Mouse (Mus musculus) forebrain, postnatal 0 days (tissue): ENCODE results near the gene Mog. TPM values are rescaled to one million over a fixed set of nuclear protein-coding genes. Genes with fewer than 3 reads are reported as not detected.
A peak's percentile ranks its signal among the peaks of the same experiment; 100 is the strongest.

ENCODE experiments used
- ATAC-seq: fragments of 200-750 bp; cut with Nextera tagmentation; 2 replicates; pipeline ENCODE4 v1.8.0; 2017; ENCODE audit warnings: mild to moderate bottlenecking, moderate library complexity
- DNase-seq: peaks from one replicate; pipeline ENCODE4 v3.0.0-alpha.2; 2015
- H3K27ac ChIP-seq: fragments of 300-500 bp; sonication (generic); 2 replicates; pipeline ENCODE4 v1.5.1; 2014; ENCODE audit warnings: low read depth, mild to moderate bottlenecking, antibody characterized with exemption, low read length, moderate library complexity, mixed read lengths
- H3K27me3 ChIP-seq: fragments of 300-500 bp; sonication (generic); 2 replicates; pipeline ENCODE4 v1.6.1; 2014; ENCODE audit warnings: mild to moderate bottlenecking, low read length, mixed read lengths; ENCODE audit not compliant: insufficient read depth
- H3K36me3 ChIP-seq: fragments of 300-500 bp; sonication (generic); 2 replicates; pipeline ENCODE4 v1.6.1; 2014; ENCODE audit warnings: mild to moderate bottlenecking, moderate library complexity; ENCODE audit not compliant: insufficient read depth
- H3K4me1 ChIP-seq: fragments of 300-500 bp; sonication (generic); 2 replicates; pipeline ENCODE4 v1.6.1; 2014; ENCODE audit warnings: antibody characterized with exemption; ENCODE audit not compliant: insufficient read depth
- H3K4me2 ChIP-seq: fragments of 300-500 bp; sonication (generic); 2 replicates; pipeline ENCODE4 v1.6.1; 2014; ENCODE audit warnings: low read depth, mild to moderate bottlenecking, moderate library complexity
- H3K4me3 ChIP-seq: fragments of 300-500 bp; sonication (generic); 2 replicates; pipeline ENCODE4 v1.5.1; 2014; ENCODE audit warnings: low read depth, low read length, mixed read lengths
- H3K9ac ChIP-seq: fragments of 300-500 bp; sonication (generic); 2 replicates; pipeline ENCODE4 v1.6.1; 2014; ENCODE audit warnings: mild to moderate bottlenecking
- H3K9me3 ChIP-seq: fragments of 300-500 bp; sonication (generic); 2 replicates; pipeline ENCODE4 v1.6.1; 2016; ENCODE audit warnings: low read length
- CTCF ChIP-seq: sonication (generic); IDR thresholded peaks from 2 replicates; pipeline ENCODE4 v1.5.1; 2016; ENCODE audit warnings: antibody characterized with exemption, control low read depth, low read depth
- WGBS: fragments of 180-500 bp; shearing (Covaris S2); extraction: QIAGEN DNeasy Blood & Tissue Kit; methylation state at CpG from one replicate; pipeline ENCODE4 v1.1.7; 2014; 5-methylcytosine and 5-hydroxymethylcytosine counted together
- polyA plus RNA-seq: library from polyadenylated mRNA; unstranded; fragments of >200 nt; fragmentation: Nextera tagmentation; extraction: Ambion mirVana; gene quantifications from 2 replicates; pipeline ENCODE4 v1.2.1, GENCODE M21; 2015
- total RNA-seq: library from RNA; depleted of rRNA; stranded (reverse); fragments of >200 nt; gene quantifications from 2 replicates; pipeline ENCODE4 v1.2.3, GENCODE M21; 2014; rRNA removed

Mog gene
- not detected in 2 replicates for total RNA-seq
- 0.53 and 1.1 TPM in 2 replicates for polyA plus RNA-seq

- H3K4me1 ChIP-seq = no peaks in the 10 kb centered on the region
- ATAC-seq = no peak
- 72% methylated on average over 9 of the region's 9 CpGs for WGBS
Observed at GRCm38 (mm10) chr17:37022628-37023576, at the start of gene Mog. Gene Mog (minus strand): TSS chr17:37023398.

GRCm38 (mm10) chr17:37072730-37073276 is 49.6 kb upstream of the Mog start:
- peak overlapping the region; percentile 85 for H3K27ac ChIP-seq
- no peaks in the 10 kb centered on the region for H3K9me3 ChIP-seq
- no peaks in the 10 kb centered on the region for H3K27me3 ChIP-seq
- WGBS = 26% methylated on average over 11 of the region's 11 CpGs
- H3K36me3 ChIP-seq = peaks cover 79% of the 10 kb centered on the region
- H3K4me1 ChIP-seq = no peaks in the 10 kb centered on the region
- no peak overlapping the region for H3K4me3 ChIP-seq
- peak; percentile 76 for ATAC-seq
- peak overlapping the region; percentile 33; the same call in 1 of the 2 replicates for H3K9ac ChIP-seq
- DNase-seq = no peak
- TF ChIP-seq CTCF = no peak
- no peak overlapping the region for H3K4me2 ChIP-seq

More at GRCm38 (mm10) chr17:37022628-37023576, at the start of gene Mog:
- H3K27me3 ChIP-seq = no peaks in the 10 kb centered on the region
- no peak within 1 kb of the TSS for H3K4me3 ChIP-seq
- H3K36me3 ChIP-seq = no peaks in the 10 kb centered on the region
- no peaks in the 10 kb centered on the region for H3K9me3 ChIP-seq
- no peak within 1 kb of the TSS for H3K27ac ChIP-seq
- H3K9ac ChIP-seq = no peak within 1 kb of the TSS
- DNase-seq = no peak
- TF ChIP-seq CTCF = no peak
- H3K4me2 ChIP-seq = no peak within 1 kb of the TSS

DNA sequence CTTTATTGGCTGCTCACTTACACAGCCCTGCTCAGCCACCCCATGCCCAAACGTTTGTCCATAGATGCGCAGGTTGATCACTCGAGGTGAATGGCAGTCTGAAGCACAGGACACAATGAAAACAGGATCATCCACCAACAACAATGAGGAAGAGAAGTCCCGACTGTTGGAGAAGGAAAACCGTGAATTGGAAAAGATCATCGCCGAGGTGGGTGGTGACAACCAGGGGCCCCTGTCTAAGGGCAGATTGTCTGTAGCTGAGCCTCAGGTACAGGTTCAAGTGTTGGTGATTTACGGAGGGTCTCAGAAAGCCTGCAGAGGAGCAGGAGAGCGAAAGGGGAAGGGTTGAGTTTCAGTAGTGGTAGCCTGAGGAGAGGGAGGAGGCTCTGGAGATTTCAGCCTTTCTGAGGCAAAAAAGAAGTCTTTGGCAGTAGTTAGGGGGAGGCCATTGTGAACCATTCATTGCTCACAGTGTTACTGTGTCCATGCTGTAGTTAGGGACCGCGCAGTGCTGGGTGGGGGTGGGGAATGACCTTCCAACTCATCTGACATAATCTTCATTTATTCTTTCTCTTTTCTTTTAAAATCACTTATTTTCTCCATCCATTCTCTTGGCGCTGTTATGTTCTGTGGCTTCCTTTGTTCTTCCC is 49.0 kb upstream of the Mog start:
- H3K9ac ChIP-seq = peak overlapping the region; percentile 33; the same call in 1 of the 2 replicates
- peak; percentile 34 for ATAC-seq
- no peak for TF ChIP-seq CTCF

GRCm38 (mm10) chr17:37070121-37070520 is 46.9 kb upstream of the Mog start:
- no peak for ATAC-seq
- H3K27me3 ChIP-seq = no peaks in the 10 kb centered on the region
- no peak overlapping the region for H3K4me2 ChIP-seq
- TF ChIP-seq CTCF = no peak
- no peaks in the 10 kb centered on the region for H3K9me3 ChIP-seq
- no peak overlapping the region for H3K4me3 ChIP-seq
- H3K4me1 ChIP-seq = no peaks in the 10 kb centered on the region
- H3K36me3 ChIP-seq = peaks cover 89% of the 10 kb centered on the region
- WGBS = 94% methylated on average over 8 of the region's 8 CpGs
- H3K9ac ChIP-seq = no peak overlapping the region
- no peak for DNase-seq
- no peak overlapping the region for H3K27ac ChIP-seq

More for the DNA sequence above, 49.0 kb upstream of the Mog start:
- H3K36me3 ChIP-seq = peaks cover 85% of the 10 kb centered on the region
- 46% methylated on average over 12 of the region's 12 CpGs for WGBS
- H3K9me3 ChIP-seq = no peaks in the 10 kb centered on the region
- no peaks in the 10 kb centered on the region for H3K27me3 ChIP-seq
- H3K4me1 ChIP-seq = no peaks in the 10 kb centered on the region
- peak overlapping the region; percentile 85 for H3K27ac ChIP-seq
- H3K4me3 ChIP-seq = no peak overlapping the region
- no peak overlapping the region for H3K4me2 ChIP-seq
- DNase-seq = no peak

DNA sequence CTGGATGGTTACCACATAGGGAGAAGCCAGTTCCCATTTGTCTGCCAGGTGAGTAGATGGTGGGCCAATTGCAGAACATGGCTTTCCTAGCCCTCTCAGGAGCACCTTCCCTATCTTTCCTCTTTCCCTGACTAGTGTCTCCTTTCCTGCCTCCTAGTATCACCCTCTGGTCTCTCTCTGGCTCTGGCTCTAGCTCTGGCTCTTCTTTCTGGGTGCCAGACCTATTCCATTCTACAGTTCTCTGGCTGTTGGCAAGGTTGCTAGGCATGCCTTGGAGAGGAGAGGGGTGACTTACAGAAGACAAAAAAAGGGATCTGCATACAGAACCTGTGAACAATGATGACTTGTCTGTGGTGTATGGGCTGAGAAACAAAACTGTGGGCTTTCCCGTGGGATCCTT is 44.7 kb upstream of the Mog start:
- no peak for DNase-seq
- H3K4me3 ChIP-seq = no peak overlapping the region
- TF ChIP-seq CTCF = no peak
- no peaks in the 10 kb centered on the region for H3K27me3 ChIP-seq
- 0 out of 2 replicates have a peak overlapping the region, but pooled peaks have one; percentile 9 for H3K27ac ChIP-seq
- 71% methylated on average over 1 of the region's 1 CpGs for WGBS
- ATAC-seq = no peak
- H3K36me3 ChIP-seq = peaks cover 92% of the 10 kb centered on the region
- no peaks in the 10 kb centered on the region for H3K9me3 ChIP-seq
- H3K4me2 ChIP-seq = no peak overlapping the region
- H3K4me1 ChIP-seq = no peaks in the 10 kb centered on the region
- no peak overlapping the region for H3K9ac ChIP-seq

- H3K27ac ChIP-seq = no peak overlapping the region
- peaks cover 89% of the 10 kb centered on the region for H3K36me3 ChIP-seq
- TF ChIP-seq CTCF = no peak
- DNase-seq (no peak), ATAC-seq (no peak)
- no peaks in the 10 kb centered on the region for H3K4me1 ChIP-seq
- no peak overlapping the region for H3K4me2 ChIP-seq
- 96% methylated on average over 2 of the region's 2 CpGs for WGBS
- no peak overlapping the region for H3K9ac ChIP-seq
- no peaks in the 10 kb centered on the region for H3K27me3 ChIP-seq
- no peak overlapping the region for H3K4me3 ChIP-seq
- H3K9me3 ChIP-seq = no peaks in the 10 kb centered on the region
Observed at GRCm38 (mm10) chr17:37065993-37066392, 42.8 kb upstream of the Mog start.
